Mouse (Mus musculus) gastrocnemius, postnatal 4 days (tissue): ENCODE data around the gene Tmem178. TPM values are rescaled to one million over a fixed set of nuclear protein-coding genes. Genes with fewer than 3 reads are reported as not detected.
A peak's percentile ranks its signal among the peaks of the same experiment; 100 is the strongest.

Experiments used
- DNase-seq, 2 experiments: peaks; one replicate each; pipeline ENCODE4 v3.0.0; 2021 to 2022; ENCODE audit warnings: low spot score in 2 of 2, mixed read lengths in 2 of 2
- long read RNA-seq, 2 experiments: library from polyadenylated mRNA; stranded (forward); transcript quantifications; one replicate each; pipeline ENCODE4 v2.0.0; 2021
- total RNA-seq, 2 experiments: library from RNA; stranded (reverse); gene quantifications; 2 replicates each; pipeline ENCODE4 v1.2.3; 2021

The Tmem178 gene
- 1 to 10 TPM; 1.2 TPM for total RNA-seq
- long read RNA-seq, experiment 1, partial matches to known transcripts, result 0 of 2 reads
- long read RNA-seq, experiment 1, other reads (novel, unspliced or antisense), result 0 of 2 reads
- long read RNA-seq, experiment 2, partial matches to known transcripts, result 0 of 2 reads
- long read RNA-seq, experiment 2, other reads (novel, unspliced or antisense), result 0 of 2 reads

DNA sequence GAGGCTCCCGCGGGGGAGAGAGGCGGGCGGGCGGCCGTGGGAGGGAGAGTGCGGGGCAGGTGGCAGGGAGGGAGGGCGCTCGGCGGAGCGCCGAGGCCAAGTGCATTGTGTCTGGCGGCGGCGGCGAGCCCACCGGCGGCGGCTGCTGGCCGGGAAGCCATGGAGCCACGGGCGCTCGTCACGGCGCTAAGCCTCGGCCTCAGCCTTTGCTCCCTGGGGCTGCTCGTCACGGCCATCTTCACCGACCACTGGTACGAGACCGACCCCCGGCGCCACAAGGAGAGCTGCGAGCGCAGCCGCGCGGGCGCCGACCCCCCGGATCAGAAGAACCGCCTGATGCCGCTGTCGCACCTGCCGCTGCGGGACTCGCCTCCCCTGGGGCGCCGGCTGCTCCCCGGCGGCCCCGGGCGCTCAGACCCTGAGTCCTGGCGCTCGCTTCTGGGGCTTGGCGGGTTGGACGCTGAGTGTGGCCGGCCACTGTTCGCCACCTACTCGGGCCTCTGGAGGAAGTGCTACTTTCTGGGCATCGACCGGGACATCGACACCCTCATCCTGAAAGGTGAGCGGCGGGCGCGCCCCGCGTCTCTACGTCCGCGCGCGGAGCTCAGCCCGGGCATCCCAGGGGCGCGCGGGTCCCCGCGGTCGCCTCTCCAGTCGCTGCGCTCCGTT is at the start of gene Tmem178:
TSS of gene Tmem178 (plus strand) at position 103 of the 669 bp plus-strand sequence.
- DNase-seq, result peak; percentile 17 to 23

DNA sequence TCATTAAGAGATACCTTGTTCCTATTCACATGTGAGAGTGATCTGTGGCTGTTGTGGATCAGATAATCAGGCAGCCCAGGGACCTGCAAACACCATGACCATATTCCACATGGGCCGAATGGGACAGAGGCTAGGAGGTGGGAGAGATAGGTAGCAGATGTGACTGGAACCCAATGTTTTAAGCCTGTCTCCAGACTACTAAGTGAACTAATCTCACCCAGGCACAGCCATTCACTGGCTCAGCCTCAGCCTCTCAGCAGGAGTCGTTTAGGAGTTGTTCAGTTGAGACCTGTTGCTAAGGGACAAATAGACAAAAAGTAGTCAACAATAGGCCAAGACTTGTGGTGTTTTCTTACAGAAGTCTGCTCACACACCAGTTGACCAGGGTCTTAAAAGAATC is 48.0 kb upstream of the Tmem178 start:
- DNase-seq, result no peak

DNA sequence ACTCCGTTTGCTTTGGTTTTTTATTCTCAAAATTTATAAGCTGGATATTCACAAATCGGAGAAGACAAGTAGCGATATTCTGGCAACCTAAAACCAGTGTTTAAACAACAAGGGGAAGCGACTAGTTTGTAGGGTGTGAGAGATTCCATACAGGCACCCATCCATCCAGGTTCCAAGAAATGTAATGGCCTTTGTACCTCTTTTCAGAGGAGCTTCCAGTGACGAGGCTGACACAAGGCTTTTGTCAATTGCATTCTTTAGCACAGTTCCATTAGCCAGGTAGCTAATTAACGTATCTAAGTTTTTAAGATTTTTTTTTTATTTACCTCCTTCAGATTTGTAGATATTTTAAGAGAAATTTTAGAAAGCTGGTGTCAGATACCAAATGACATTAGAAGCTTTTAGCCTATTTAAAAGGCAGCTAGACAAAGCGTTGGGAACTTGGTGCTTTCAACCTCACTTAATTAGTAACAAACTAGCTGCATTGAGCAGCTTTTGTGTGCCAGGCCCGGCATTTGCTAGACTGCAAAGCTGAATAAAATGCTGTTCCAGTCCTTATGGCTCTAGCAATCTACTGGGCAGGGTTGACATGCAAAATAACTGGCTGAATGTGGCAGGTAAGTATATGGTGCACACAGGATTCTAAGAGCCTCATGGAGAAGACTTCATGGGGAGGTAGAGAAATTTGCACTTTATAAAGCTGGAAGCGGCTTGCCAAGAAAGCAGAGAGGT is 46.6 kb upstream of the Tmem178 start:
- DNase-seq, result no peak

DNA sequence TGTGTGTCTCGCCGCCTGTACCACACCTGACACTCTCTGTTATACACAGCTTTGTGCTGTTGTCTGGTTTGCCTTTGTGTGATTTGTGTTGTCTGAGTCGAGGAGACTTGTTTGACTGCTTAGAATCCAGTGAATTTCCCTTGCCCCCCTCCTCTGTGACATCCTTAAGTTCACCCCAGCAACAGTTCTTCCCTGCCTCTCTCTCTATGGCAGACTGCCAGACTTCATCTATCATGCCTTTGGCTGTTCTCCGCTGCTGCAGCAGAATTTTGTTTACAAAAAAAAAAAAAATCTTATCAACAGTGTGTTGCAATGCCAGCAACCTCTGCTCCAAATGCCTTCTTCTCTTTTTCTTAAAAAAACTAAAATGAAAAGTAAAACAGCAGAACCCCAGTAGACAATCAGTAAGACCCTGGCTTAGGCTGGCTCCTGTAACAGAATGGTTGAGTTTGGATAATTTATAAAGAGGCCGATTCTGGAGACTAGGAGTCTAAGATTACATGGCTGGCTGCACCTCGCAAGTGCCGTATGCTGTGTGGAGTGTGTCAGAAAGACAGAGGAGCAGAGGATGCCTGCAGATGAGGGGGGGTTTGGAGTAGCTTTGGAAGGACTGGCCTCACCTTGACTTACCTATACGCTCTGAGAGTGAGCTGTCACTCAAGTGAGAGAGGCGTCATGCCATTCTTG is 44.8 kb upstream of the Tmem178 start:
- no peak for DNase-seq

DNA sequence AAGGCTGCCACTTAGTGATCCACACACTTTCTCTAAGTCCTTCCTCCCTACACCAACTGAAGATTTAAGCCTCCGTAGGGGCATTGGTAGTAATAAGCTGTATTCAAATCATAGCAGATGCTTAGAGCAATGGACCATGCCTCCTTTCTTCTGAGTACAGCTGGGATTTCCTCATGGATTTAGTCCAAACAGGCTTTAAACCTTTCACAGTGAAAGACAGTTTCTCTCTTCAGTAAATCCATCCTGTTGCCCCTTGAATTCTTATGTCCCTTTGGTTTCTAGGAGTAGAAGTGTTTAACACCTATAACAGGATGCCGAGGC is 44.3 kb upstream of the Tmem178 start:
- no peak for DNase-seq

DNA sequence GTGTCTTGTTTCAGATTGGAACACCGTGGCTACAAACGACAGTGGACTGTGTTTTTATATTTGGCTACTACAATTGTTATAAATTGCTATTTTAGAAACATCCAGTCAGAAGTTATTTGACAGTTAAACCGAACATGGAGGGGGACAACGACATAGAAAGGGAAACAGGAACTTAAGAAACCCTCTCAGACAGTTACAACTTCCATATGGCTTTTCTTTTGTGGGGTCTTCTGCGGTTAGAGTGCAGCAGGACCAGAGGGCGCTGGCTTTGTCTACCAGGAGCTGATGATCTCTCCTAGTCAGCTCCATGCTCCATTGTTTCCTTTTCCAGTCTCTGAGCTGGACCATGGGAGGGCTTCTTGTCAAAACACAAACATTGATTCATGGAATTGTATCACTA is 42.5 kb upstream of the Tmem178 start:
- DNase-seq, result no peak

DNA sequence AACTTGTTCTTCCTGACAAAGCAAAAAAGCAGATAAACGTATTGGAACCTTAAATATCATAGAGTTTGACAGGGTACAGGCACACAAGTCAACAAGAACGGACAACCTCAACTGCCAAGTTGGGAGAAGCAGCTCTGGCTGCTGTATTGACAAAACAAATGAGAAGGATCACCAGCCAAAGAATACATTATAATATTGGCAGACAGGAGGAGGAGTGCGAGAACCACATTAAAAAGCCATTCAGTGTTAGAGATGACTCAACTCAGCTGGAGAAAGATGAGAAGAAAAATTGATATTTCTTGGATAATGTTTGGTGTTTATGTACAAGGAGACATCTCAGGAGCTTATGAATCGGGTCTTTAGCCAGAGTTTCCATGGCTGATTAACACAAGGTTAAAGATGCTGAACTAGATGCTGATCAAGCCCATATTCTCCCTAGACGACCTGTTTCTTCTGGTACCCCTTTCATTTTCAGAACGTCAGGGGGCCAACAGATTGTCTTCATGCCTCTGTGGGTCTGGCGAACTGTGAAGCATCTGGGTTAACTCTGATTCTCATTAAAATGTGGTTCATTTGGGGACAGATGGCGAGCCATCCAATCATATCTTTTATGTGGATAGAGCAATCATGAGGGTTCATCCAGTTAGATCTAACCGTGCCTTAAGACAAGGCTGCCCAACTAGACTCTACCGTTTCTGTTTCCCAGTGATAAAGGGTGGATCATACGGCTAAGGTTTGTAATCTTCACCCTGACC is 41.1 kb upstream of the Tmem178 start:
- DNase-seq, result no peak

DNA sequence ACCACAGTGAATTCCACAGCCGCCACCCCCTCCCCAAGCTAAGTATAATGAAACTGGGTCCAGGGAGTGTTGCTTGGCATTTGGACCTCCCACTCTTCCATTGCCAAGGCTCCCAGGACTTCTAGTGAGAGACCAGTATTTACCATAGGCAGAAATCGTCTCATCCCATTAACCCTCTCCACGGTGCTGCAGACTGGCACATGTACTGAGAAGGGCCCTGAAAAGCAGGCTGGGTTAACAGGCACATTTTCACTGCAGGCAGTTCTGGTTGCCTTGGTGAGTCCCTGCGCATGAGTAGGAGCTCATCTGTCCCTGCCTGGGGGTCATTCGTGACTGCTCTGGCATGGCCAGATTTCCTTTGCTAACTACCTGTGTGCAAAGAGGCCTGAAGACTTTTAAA is 40.4 kb upstream of the Tmem178 start:
- DNase-seq, result no peak

DNA sequence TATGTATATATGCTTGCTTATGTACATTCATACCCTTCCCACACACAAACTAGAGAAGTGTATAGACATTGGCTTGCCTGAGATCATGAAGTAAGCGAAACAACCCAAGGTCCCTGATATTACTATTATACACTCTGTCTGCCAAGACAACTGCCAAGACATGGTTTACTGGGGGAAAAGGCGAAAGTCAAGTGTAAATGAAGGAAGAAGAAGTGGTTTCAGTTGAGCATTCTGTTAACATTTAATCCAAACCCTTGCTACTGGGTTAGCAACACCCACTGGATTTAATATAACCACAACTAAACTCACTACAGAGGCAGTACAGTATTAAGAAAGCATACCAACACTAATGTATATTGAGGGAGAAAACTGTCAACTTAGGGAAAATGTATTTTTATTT is 28.8 kb upstream of the Tmem178 start:
- DNase-seq, result no peak

DNA sequence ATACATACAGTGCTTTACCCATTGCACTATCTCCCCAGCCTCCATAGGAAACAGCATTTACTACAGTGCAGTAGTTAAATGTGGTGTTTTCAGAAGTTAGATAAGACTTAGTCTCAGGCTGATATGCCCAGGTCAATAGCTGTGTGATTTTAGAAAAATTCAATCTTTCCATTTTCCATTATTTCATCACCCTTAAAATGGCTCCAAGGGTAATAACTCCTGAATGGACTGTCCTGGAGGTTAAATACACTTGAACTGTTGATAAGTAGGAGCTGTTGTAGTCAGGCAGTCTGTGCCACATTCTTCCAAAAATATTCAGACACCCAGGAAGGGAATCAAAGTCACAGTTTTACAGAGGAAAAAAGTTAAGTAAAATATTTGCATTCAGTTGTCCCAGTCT is 25.2 kb upstream of the Tmem178 start:
- DNase-seq, result no peak

DNA sequence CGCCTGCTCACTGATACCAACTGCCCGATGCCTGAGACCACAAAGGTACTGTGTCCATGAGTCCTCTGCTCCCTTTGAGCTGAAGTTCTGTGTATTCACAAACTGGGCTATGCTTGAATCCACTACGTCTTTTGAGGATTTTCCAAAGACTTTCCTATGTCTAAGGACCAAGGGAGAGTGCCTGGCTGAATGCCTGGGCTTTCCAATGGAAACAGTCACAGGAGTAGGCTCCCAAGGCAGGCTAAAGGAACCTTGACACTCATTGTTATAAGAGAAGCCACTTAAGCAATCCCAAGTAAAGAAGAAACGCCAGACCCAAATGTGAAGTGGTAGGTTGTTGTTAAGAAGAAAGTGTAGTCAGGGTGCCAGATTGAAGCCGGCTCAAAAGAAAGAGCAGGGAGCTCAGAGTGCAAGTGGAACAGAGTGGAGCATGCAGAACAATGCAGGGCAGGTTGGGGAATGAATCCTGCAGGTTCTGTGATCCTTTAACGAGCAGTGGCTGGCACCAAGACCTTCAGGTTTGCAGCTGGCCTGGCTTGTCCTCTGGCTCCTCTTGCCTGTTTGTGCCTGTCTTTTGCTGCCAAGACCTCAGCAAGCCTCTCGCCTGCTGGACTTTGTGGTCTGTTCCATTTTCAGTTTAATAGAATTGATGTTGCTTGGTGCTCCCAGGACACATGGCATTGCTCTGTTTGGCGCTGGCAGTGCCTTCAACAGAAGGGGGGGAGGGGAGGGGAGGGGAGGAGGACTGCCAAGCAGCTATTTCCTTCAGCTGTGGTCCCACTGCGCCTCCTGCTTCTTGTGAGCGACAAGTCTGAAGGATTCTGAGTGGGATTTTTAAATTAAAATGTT is 22.9 kb upstream of the Tmem178 start:
- DNase-seq, result no peak

DNA sequence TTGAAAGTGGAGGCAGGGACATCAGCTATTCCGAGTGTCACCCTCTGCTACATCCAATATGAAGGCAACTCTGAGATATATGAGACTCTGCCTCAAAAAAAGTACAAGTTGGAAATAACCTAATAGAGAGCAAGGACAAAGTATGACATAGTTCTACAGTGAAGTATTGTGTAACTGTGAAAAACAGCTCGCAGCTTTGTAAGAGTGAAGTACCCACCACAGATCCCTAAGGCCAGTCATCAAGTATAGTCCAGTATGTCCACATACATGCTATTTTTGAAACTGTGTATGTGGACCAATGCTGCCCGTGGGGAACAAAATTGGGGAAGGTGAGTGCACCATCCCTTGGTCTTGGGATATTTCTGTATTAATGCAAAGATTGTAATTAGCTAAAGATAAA is 18.9 kb upstream of the Tmem178 start:
- DNase-seq, result no peak

DNA sequence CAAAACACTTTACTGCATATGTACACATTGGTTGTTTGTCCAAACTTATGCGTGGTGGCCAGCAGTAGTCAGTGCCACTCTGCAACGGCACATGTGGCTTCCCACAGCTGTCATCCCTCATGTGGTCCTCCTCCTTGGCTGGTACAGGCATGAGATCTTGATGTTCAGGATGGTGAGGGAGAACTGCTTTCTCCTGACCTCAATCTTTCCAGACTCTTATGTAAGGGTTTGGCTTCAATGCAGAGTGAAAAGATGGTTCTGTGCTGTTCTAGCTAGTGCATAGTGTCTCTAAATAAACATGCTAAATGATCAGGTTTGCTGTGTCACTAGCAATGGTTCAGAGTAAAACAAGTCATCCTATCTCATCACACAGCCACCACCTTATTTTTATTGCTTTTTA is 17.3 kb upstream of the Tmem178 start:
- no peak for DNase-seq

DNA sequence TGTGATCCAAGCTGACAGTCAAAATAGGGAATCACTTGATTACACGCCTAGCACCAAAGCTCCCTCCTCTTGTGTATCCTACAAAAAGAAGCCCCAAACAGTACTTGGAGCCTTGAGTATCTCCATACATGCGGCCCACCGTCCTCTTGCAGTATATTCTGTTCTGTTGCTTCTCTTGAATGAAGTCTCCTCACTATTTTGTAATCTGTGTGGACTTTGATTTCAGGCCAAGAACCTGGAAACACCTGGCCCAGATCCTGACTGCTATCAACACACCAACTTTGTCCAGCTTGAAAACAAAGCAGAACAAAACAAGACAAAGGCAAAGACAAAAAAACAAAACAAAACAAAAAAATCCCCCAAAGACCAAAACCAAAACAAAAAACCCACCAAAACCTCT is 11.7 kb upstream of the Tmem178 start:
- no peak for DNase-seq

DNA sequence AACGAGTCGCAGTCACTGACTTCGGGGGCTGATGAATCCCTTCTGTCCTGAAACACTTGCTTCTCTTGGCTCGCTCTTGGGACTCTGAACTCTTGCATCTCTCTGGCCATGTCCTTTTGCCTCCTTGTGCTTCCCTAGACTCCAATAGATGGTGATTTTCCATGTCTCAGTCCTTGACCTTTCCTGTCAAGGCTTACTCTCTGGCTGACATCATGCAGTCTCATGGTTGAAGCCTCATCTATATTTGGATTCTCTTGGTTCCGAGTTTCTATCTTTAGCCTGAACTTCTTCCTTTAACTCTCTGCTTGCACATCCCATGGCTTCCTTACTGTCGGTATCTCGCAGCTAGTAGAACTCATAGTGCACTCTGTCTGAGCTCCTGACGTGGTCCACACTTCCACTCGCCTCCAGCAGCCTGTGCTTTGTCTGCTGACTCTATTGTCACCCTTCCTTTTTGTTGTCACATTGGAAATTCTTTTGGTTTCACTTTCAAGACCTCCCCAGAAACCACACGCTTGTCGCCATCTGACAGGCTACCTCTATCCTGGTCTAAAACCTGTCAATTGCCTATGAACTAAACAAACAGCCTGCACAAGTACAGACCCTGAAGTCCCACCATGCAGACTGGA is 10.9 kb upstream of the Tmem178 start:
- DNase-seq, result no peak

DNA sequence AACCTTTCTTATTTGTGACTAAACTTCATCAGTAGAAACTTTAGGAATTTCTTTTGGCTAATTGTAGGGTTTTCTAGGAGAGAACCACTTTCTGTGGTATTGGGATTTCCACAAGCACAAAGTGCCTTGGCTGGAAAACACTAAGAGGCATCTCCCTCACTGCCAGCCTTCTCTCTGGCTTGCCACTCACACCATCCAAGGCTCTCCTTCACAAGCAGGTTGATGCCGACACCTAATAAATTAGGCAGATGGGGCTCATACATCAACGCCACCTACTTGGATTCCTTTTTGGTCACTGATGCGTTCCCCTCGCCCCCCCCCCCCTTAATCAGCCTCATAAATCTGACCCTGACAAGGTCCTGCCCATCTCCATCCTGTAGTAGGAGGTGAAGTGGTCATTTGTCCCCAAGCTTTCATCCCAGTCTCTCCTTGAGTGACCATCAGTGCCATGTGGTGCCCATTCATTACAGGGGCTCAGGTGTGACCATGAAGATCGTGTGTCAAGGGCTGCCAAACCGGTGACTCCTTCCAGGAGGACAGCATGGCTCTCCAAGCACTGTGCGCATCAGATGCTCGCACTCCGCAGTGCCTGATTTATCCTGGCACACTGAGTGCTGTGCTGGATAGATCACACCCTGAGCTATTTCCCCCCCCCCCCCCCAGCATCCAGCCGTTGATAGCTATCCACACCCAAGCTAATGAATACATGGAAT is 8.5 kb upstream of the Tmem178 start:
- DNase-seq, result no peak

DNA sequence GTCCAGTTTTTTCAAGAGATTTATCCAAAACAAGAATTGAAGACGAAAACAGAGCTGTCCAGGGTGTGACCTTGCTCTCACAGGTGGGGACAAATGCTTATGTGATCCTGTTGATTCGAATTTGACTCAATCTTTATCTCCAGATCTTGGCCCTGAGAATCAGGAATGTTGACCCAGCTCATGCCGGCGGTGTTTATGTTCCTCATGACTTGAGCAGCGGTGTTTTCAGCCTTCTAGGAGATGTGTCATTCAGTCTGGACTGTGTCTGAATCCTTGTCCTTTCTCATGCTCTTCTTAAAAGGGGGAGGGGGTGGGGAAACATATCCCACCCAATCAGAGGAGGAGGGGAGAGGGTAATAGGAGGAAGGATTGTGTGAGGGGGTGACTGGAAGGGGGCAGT is 7.9 kb upstream of the Tmem178 start:
- no peak for DNase-seq

DNA sequence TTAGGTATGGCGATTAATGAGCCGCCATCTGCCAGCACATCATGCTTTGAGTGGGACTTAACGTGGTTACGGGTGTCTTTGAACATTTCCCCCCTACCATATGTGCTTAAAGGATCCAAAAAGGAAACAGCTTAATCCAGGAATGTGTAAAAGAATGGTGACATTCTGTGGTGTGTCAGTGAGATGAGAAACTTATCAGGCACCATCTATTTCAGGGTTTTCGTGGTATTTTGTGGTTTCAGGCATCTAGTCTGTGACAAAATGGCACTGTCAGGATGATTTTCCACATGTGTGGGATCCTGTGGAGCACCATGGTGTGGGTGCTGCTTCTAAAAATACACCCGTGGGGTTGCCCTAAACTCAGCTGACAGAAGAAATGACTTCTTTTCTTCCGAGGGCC is 4.6 kb upstream of the Tmem178 start:
- DNase-seq, result no peak

DNA sequence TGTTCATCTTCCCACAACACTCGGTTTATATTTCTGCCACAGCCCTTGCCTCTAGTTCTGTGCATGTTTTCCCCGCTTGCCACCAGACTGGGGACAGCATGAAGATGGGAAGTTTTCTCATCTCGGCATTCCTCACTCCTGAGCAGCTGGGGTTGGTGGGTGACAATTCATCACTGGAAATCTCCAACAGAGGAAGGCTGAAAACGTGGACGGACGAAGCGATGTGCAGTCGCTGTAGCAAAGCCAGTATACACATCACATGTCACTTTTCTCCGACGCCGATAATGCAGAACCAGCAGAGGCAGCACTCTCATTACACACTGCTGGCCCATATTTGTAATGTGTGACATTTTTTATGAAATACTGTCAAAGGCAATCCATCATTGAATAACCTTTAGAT is 2.6 kb upstream of the Tmem178 start:
- DNase-seq, result no peak
